Mouse (Mus musculus): Measurements from ENCODE around the gene Abca7.
"Not testable (repeated sequence)": the region's sequence is repeated elsewhere in the genome, so short reads cannot be mapped to it uniquely, and the experiment has no call there.

Gene Abca7

GRCm38 (mm10) chr10:79996272-79997033 is at the start of gene Abca7:
TSS of gene Abca7 (plus strand) at chr10:79996494.
- DNase-seq (ENCODE audit: low spot score) = peak; percentile 97

GRCm38 (mm10) chr10:79946752-79947322 is 49.5 kb upstream of the Abca7 start:
- DNase-seq (ENCODE audit: low spot score) = no peak

GRCm38 (mm10) chr10:79947502-79947901 is 48.8 kb upstream of the Abca7 start:
- no peak for DNase-seq (ENCODE audit: low spot score)

GRCm38 (mm10) chr10:79949873-79950272 is 46.4 kb upstream of the Abca7 start:
- DNase-seq (ENCODE audit: low spot score) = no peak

GRCm38 (mm10) chr10:79950661-79951060 is 45.6 kb upstream of the Abca7 start:
- DNase-seq (ENCODE audit: low spot score) = no peak

GRCm38 (mm10) chr10:79953946-79954345 is 42.3 kb upstream of the Abca7 start:
- DNase-seq (ENCODE audit: low spot score) = no peak

- DNase-seq (ENCODE audit: low spot score) = no peak
Measured at GRCm38 (mm10) chr10:79955691-79956090, 40.6 kb upstream of the Abca7 start.

- DNase-seq (ENCODE audit: low spot score) = no peak
Measured at GRCm38 (mm10) chr10:79956643-79957154, 39.6 kb upstream of the Abca7 start.

- peak; percentile 73 for DNase-seq (ENCODE audit: low spot score)
Measured at GRCm38 (mm10) chr10:79958140-79958816, 38.0 kb upstream of the Abca7 start.

GRCm38 (mm10) chr10:79959412-79959811 is 36.9 kb upstream of the Abca7 start:
- DNase-seq (ENCODE audit: low spot score) = not testable (repeated sequence)

- peak; percentile 99 for DNase-seq (ENCODE audit: low spot score)
Measured at GRCm38 (mm10) chr10:79959847-79960601, 36.3 kb upstream of the Abca7 start, which contains the start of gene Wdr18. TSS of gene Wdr18 (plus strand) at chr10:79960152.

- no peak for DNase-seq (ENCODE audit: low spot score)
Measured at GRCm38 (mm10) chr10:79960671-79961294, 35.5 kb upstream of the Abca7 start.

- DNase-seq (ENCODE audit: low spot score) = no peak
Measured at GRCm38 (mm10) chr10:79964727-79965126, 31.6 kb upstream of the Abca7 start.

- DNase-seq (ENCODE audit: low spot score) = no peak
Measured at GRCm38 (mm10) chr10:79965325-79965724, 31.0 kb upstream of the Abca7 start.

- no peak for DNase-seq (ENCODE audit: low spot score)
Measured at GRCm38 (mm10) chr10:79966886-79967400, 29.4 kb upstream of the Abca7 start.

- DNase-seq (ENCODE audit: low spot score) = no peak
Measured at GRCm38 (mm10) chr10:79968181-79968580, 28.1 kb upstream of the Abca7 start.

- DNase-seq (ENCODE audit: low spot score) = no peak
Measured at GRCm38 (mm10) chr10:79969124-79969568, 27.1 kb upstream of the Abca7 start.

GRCm38 (mm10) chr10:79970415-79971182 is 25.7 kb upstream of the Abca7 start, which contains the start of gene Grin3b:
TSS of gene Grin3b (plus strand) at chr10:79970715.
- no peak for DNase-seq (ENCODE audit: low spot score)

GRCm38 (mm10) chr10:79971183-79971497 is 25.2 kb upstream of the Abca7 start:
- DNase-seq (ENCODE audit: low spot score) = no peak

- DNase-seq (ENCODE audit: low spot score) = no peak
Measured at GRCm38 (mm10) chr10:79972831-79973230, 23.5 kb upstream of the Abca7 start.

GRCm38 (mm10) chr10:79974087-79974486 is 22.2 kb upstream of the Abca7 start:
- no peak for DNase-seq (ENCODE audit: low spot score)

Measured in urinary bladder, postnatal 25 days (tissue).